Mouse (Mus musculus): Measurements from ENCODE around the gene Mpv17l2. TPM values are rescaled to one million over a fixed set of nuclear protein-coding genes. Genes with fewer than 3 reads are reported as not detected.

The Mpv17l2 gene
- polyA plus RNA-seq, 1 experiment = 99.7 TPM

- TF ChIP-seq GATA1 (IDR thresholded peaks at IDR 0.05; ENCODE audit: borderline replicate concordance, low read length) (no peak), FLI1 (IDR thresholded peaks at IDR 0.05; ENCODE audit: low read length) (no peak)
- Histone ChIP-seq H3K27me3 (replicated peaks) (peaks cover 13% of the 10 kb centered on the region), H3K4me3 (replicated peaks) (peak within 1 kb of the TSS; percentile 93), H3K4me1 (peaks cover 72% of the 10 kb centered on the region), H3K36me3 (replicated peaks; ENCODE audit: low read length) (peaks cover 37% of the 10 kb centered on the region), H3K9me3 (no peaks in the 10 kb centered on the region)
Observed at GRCm38 (mm10) chr8:70754043-70754870, 6.5 kb downstream of the Mpv17l2 start, which contains the start of gene Rab3a. TSS of gene Rab3a (plus strand) at chr8:70754679.

- H3K27me3 ChIP-seq (replicated peaks) = peaks cover 24% of the 10 kb centered on the region
- no peaks in the 10 kb centered on the region for H3K9me3 ChIP-seq
- H3K36me3 ChIP-seq (replicated peaks; ENCODE audit: low read length) = peaks cover 27% of the 10 kb centered on the region
- TF ChIP-seq GATA1 (IDR thresholded peaks at IDR 0.05; ENCODE audit: borderline replicate concordance, low read length) (no peak), FLI1 (IDR thresholded peaks at IDR 0.05; ENCODE audit: low read length) (no peak)
- H3K4me3 ChIP-seq (replicated peaks) = peak overlapping the region; percentile 87
- H3K4me1 ChIP-seq = peaks cover 61% of the 10 kb centered on the region
Observed at GRCm38 (mm10) chr8:70753151-70753550, 7.6 kb downstream of the Mpv17l2 start.

- peaks cover 17% of the 10 kb centered on the region for H3K36me3 ChIP-seq (replicated peaks; ENCODE audit: low read length)
- no peak for TF ChIP-seq FLI1 (IDR thresholded peaks at IDR 0.05; ENCODE audit: low read length)
- no peak for TF ChIP-seq GATA1 (IDR thresholded peaks at IDR 0.05; ENCODE audit: borderline replicate concordance, low read length)
- H3K27me3 ChIP-seq (replicated peaks) = peaks cover 34% of the 10 kb centered on the region
- peak overlapping the region; percentile 87 for H3K4me3 ChIP-seq (replicated peaks)
- peaks cover 55% of the 10 kb centered on the region for H3K4me1 ChIP-seq
- no peaks in the 10 kb centered on the region for H3K9me3 ChIP-seq
Observed at GRCm38 (mm10) chr8:70752000-70752764, 8.6 kb downstream of the Mpv17l2 start.

- no peak overlapping the region for H3K4me3 ChIP-seq (replicated peaks)
- peaks cover 53% of the 10 kb centered on the region for H3K27me3 ChIP-seq (replicated peaks)
- H3K4me1 ChIP-seq = peaks cover 38% of the 10 kb centered on the region
- no peak for TF ChIP-seq FLI1 (IDR thresholded peaks at IDR 0.05; ENCODE audit: low read length)
- no peak for TF ChIP-seq GATA1 (IDR thresholded peaks at IDR 0.05; ENCODE audit: borderline replicate concordance, low read length)
- no peaks in the 10 kb centered on the region for H3K9me3 ChIP-seq
- no peaks in the 10 kb centered on the region for H3K36me3 ChIP-seq (replicated peaks; ENCODE audit: low read length)
Observed at GRCm38 (mm10) chr8:70750128-70750680, 10.5 kb downstream of the Mpv17l2 start.

GRCm38 (mm10) chr8:70749097-70749674 is 11.6 kb downstream of the Mpv17l2 start:
- Histone ChIP-seq H3K9me3 (no peaks in the 10 kb centered on the region), H3K27me3 (replicated peaks) (peaks cover 62% of the 10 kb centered on the region), H3K4me1 (peaks cover 41% of the 10 kb centered on the region), H3K36me3 (replicated peaks; ENCODE audit: low read length) (no peaks in the 10 kb centered on the region), H3K4me3 (replicated peaks) (no peak overlapping the region)
- TF ChIP-seq GATA1 (IDR thresholded peaks at IDR 0.05; ENCODE audit: borderline replicate concordance, low read length) (no peak), FLI1 (IDR thresholded peaks at IDR 0.05; ENCODE audit: low read length) (no peak)

- Histone ChIP-seq H3K4me1 (peaks cover 41% of the 10 kb centered on the region), H3K36me3 (replicated peaks; ENCODE audit: low read length) (no peaks in the 10 kb centered on the region), H3K27me3 (replicated peaks) (peaks cover 70% of the 10 kb centered on the region), H3K9me3 (no peaks in the 10 kb centered on the region), H3K4me3 (replicated peaks) (no peak overlapping the region)
- TF ChIP-seq FLI1 (IDR thresholded peaks at IDR 0.05; ENCODE audit: low read length) = no peak
Observed at GRCm38 (mm10) chr8:70748246-70749096, 12.3 kb downstream of the Mpv17l2 start.

- peaks cover 36% of the 10 kb centered on the region for H3K4me1 ChIP-seq
- TF ChIP-seq GATA1 (IDR thresholded peaks at IDR 0.05; ENCODE audit: borderline replicate concordance, low read length) (no peak), FLI1 (IDR thresholded peaks at IDR 0.05; ENCODE audit: low read length) (no peak)
- peaks cover 81% of the 10 kb centered on the region for H3K27me3 ChIP-seq (replicated peaks)
- no peak overlapping the region for H3K4me3 ChIP-seq (replicated peaks)
- H3K36me3 ChIP-seq (replicated peaks; ENCODE audit: low read length) = no peaks in the 10 kb centered on the region
- H3K9me3 ChIP-seq = no peaks in the 10 kb centered on the region
Observed at GRCm38 (mm10) chr8:70747211-70747890, 13.4 kb downstream of the Mpv17l2 start.

- no peak for TF ChIP-seq GATA1 (IDR thresholded peaks at IDR 0.05; ENCODE audit: borderline replicate concordance, low read length)
- no peak for TF ChIP-seq FLI1 (IDR thresholded peaks at IDR 0.05; ENCODE audit: low read length)
- Histone ChIP-seq H3K9me3 (no peaks in the 10 kb centered on the region), H3K36me3 (replicated peaks; ENCODE audit: low read length) (no peaks in the 10 kb centered on the region), H3K27me3 (replicated peaks) (peaks cover 88% of the 10 kb centered on the region), H3K4me3 (replicated peaks) (peak overlapping the region; percentile 42), H3K4me1 (peaks cover 29% of the 10 kb centered on the region)
Observed at GRCm38 (mm10) chr8:70746676-70747075, 14.1 kb downstream of the Mpv17l2 start.

All from megakaryocyte, embryonic 14.5 days (primary cell).